Mouse (Mus musculus) layer of hippocampus, postnatal 10 days (tissue): ENCODE results near the gene Mccc2. TPM values are rescaled to one million over a fixed set of nuclear protein-coding genes. Genes with fewer than 3 reads are reported as not detected.
"Not testable (repeated sequence)": the region's sequence is repeated elsewhere in the genome, so short reads cannot be mapped to it uniquely, and the experiment has no call there.

Source experiments
- DNase-seq, 2 experiments: peaks; one replicate each; pipeline ENCODE4 v3.0.0; 2021; ENCODE audit warnings: low spot score in 2 of 2
- long read RNA-seq: library from polyadenylated mRNA; stranded (forward); transcript quantifications from one replicate; pipeline ENCODE4 v2.0.0, GENCODE M21; 2023
- total RNA-seq, 2 experiments: library from RNA; stranded (reverse); gene quantifications; 2 replicates each; pipeline ENCODE4 v1.2.3; 2021

The Mccc2 gene
- total RNA-seq: 10 to 100 TPM; 33.0 to 38.7 TPM
- long read RNA-seq, transcript Mccc2-201 (17 exons, 2,123 nt): major isoform, 29 of 39 reads
- long read RNA-seq, partial matches to known transcripts: 2 of 39 reads
- long read RNA-seq, other reads (novel, unspliced or antisense): 8 of 39 reads

GRCm38 (mm10) chr13:100014906-100015895 lies at the start of gene Mccc2:
TSS of gene Mccc2 (minus strand) at chr13:100015639.
- DNase-seq: peak; percentile 69 to 80

- no peak for DNase-seq
Measured at GRCm38 (mm10) chr13:100063936-100064335, 48.5 kb upstream of the Mccc2 start.

GRCm38 (mm10) chr13:100057738-100058137 lies 42.3 kb upstream of the Mccc2 start:
- DNase-seq: not testable (repeated sequence)

- no peak for DNase-seq
Measured at GRCm38 (mm10) chr13:100026013-100026412, 10.6 kb upstream of the Mccc2 start.

- no peak for DNase-seq
Measured at GRCm38 (mm10) chr13:100016891-100017290, 1.5 kb upstream of the Mccc2 start.

- peak in 1 of 2 experiments; percentile 17 for DNase-seq
Measured at GRCm38 (mm10) chr13:100015937-100016336, 498 bp upstream of the Mccc2 start.

- DNase-seq: no peak
Measured at GRCm38 (mm10) chr13:100005911-100006496, 9.4 kb downstream of the Mccc2 start.

- peak; percentile 80 to 89 for DNase-seq
Measured at GRCm38 (mm10) chr13:100001790-100002196, 13.6 kb downstream of the Mccc2 start.

- no peak for DNase-seq
Measured at GRCm38 (mm10) chr13:99999078-99999477, 16.4 kb downstream of the Mccc2 start.

GRCm38 (mm10) chr13:99998099-99998498 lies 17.3 kb downstream of the Mccc2 start:
- DNase-seq: no peak

GRCm38 (mm10) chr13:99989592-99989991 lies 25.8 kb downstream of the Mccc2 start:
- no peak for DNase-seq

GRCm38 (mm10) chr13:99983320-99983719 lies 32.1 kb downstream of the Mccc2 start:
- DNase-seq: no peak

GRCm38 (mm10) chr13:99979406-99979805 lies 36.0 kb downstream of the Mccc2 start:
- no peak for DNase-seq

- no peak for DNase-seq
Measured at GRCm38 (mm10) chr13:99970089-99970488, 45.4 kb downstream of the Mccc2 start.

- no peak for DNase-seq
Measured at GRCm38 (mm10) chr13:99967013-99967678, 48.3 kb downstream of the Mccc2 start.

GRCm38 (mm10) chr13:99963814-99964213 lies 51.6 kb downstream of the Mccc2 start:
- DNase-seq: no peak

- DNase-seq: no peak
Measured at GRCm38 (mm10) chr13:99961661-99962060, 53.8 kb downstream of the Mccc2 start.

GRCm38 (mm10) chr13:99955591-99955944 lies 59.9 kb downstream of the Mccc2 start:
- DNase-seq: no peak

- DNase-seq: no peak
Measured at GRCm38 (mm10) chr13:99954902-99955590, 60.4 kb downstream of the Mccc2 start.

GRCm38 (mm10) chr13:99947417-99947816 lies 68.0 kb downstream of the Mccc2 start:
- no peak for DNase-seq

GRCm38 (mm10) chr13:99943525-99943924 lies 71.9 kb downstream of the Mccc2 start:
- DNase-seq: no peak
